Mouse (Mus musculus): ENCODE measurements around the gene Intu. TPM values are rescaled to one million over a fixed set of nuclear protein-coding genes. Genes with fewer than 3 reads are reported as not detected.
A peak's percentile ranks its signal among the peaks of the same experiment; 100 is the strongest.

Gene Intu
- total and polyA plus RNA-seq, 3 experiments: 9.7 to 12.3 TPM; not detected in 1

GRCm38 (mm10) chr3:40694438-40694837 lies 163.4 kb downstream of the Intu start:
- Histone ChIP-seq H3K36me3 (ENCODE audit: control insufficient read depth in 1 of 2, insufficient read depth in 2 of 2, low read length in 2 of 2) (peaks cover 0 to 23% of the 10 kb centered on the region in 2 experiments; a peak in 2 of 4 replicates), H3K9ac (ENCODE audit: control insufficient read depth, low read depth, low read length, poor library complexity, severe bottlenecking) (no peak overlapping the region), H3K4me1 (ENCODE audit: control insufficient read depth in 1 of 2, insufficient read depth in 2 of 2, low read length in 2 of 2) (peaks cover 15 to 18% of the 10 kb centered on the region in 2 experiments), H3K27ac (ENCODE audit: control insufficient read depth, low read depth, low read length) (peak overlapping the region; percentile 60), H3K4me3 (ENCODE audit: control insufficient read depth in 1 of 2, insufficient read depth in 1 of 2, low read depth in 2 of 2, low read length in 2 of 2) (no peak overlapping the region), H3K27me3 (ENCODE audit: control insufficient read depth in 1 of 2, insufficient read depth in 2 of 2, low read length in 2 of 2) (no peaks in the 10 kb centered on the region), H3K9me3 (replicated peaks; ENCODE audit: insufficient read depth, low read length) (no peaks in the 10 kb centered on the region), H3K79me2 (ENCODE audit: control insufficient read depth, insufficient read depth, low read length, poor library complexity) (no peaks in the 10 kb centered on the region)
- peak; percentile 96 for DNase-seq (ENCODE audit: low read depth, low spot score)
- TF ChIP-seq UBTF (IDR thresholded peaks at IDR 0.05; ENCODE audit: borderline replicate concordance, insufficient read depth, low read depth, low read length) (no peak), TBP (IDR thresholded peaks at IDR 0.05; ENCODE audit: low read depth, low read length) (no peak), ELF1 (IDR thresholded peaks at IDR 0.05; ENCODE audit: low read depth, low read length) (peak; percentile 86), CTCF (IDR thresholded peaks at IDR 0.05 in 2 of 3, conservative IDR thresholded peaks at IDR 0.05 in 1 of 3; ENCODE audit: control insufficient read depth in 1 of 3, insufficient read depth in 1 of 3, low read depth in 2 of 3, low read length in 3 of 3, poor library complexity in 1 of 3, severe bottlenecking in 1 of 3) (no peak), MAZ (IDR thresholded peaks at IDR 0.05; ENCODE audit: low read depth, low read length) (no peak), POLR2AphosphoS2 (IDR thresholded peaks at IDR 0.05; ENCODE audit: low read length) (no peak), ETS1 (IDR thresholded peaks at IDR 0.05; ENCODE audit: low read depth, low read length) (peak; percentile 98), MAFK (IDR thresholded peaks at IDR 0.05; ENCODE audit: borderline replicate concordance, low read depth, low read length) (no peak), NRF1 (IDR thresholded peaks at IDR 0.05; ENCODE audit: insufficient read depth, low read depth, low read length, poor library complexity, severe bottlenecking) (no peak), KAT2A (conservative IDR thresholded peaks at IDR 0.05; ENCODE audit: low read depth, low read length) (no peak), BHLHE40 (IDR thresholded peaks at IDR 0.05; ENCODE audit: borderline replicate concordance, low read depth, low read length) (peak; percentile 69; the same call in 1 of the 2 replicates), ZNF384 (IDR thresholded peaks at IDR 0.05; ENCODE audit: low read depth, low read length) (no peak), MYC (IDR thresholded peaks at IDR 0.05; ENCODE audit: low read depth, low read length) (peak; percentile 15; the same call in 1 of the 2 replicates), TCF12 (IDR thresholded peaks at IDR 0.05; ENCODE audit: low read depth, low read length) (peak; percentile 79; the same call in 1 of the 2 replicates), POLR2AphosphoS5 (IDR thresholded peaks at IDR 0.05; ENCODE audit: borderline replicate concordance, low read depth, low read length) (no peak), EP300 (IDR thresholded peaks at IDR 0.05; ENCODE audit: low read depth in 1 of 2, low read length in 2 of 2) (peak; percentile 91 to 92), CHD1 (IDR thresholded peaks at IDR 0.05; ENCODE audit: low read depth, low read length) (no peak), TAL1 (IDR thresholded peaks at IDR 0.05; ENCODE audit: low read length) (peak; percentile 63), GATA1 (IDR thresholded peaks at IDR 0.05; ENCODE audit: low read depth, low read length) (peak; percentile 97), MAX (IDR thresholded peaks at IDR 0.05; ENCODE audit: low read length) (no peak), MEF2A (IDR thresholded peaks at IDR 0.05; ENCODE audit: extremely low read depth, insufficient replicate concordance, low read depth, low read length, poor library complexity, severe bottlenecking) (0 out of 2 replicates have a peak, but pooled peaks have one; percentile 7), RAD21 (IDR thresholded peaks at IDR 0.05; ENCODE audit: low read depth, low read length) (no peak), USF2 (IDR thresholded peaks at IDR 0.05; ENCODE audit: borderline replicate concordance in 1 of 2, insufficient read depth in 1 of 2, low read depth in 1 of 2, low read length in 2 of 2) (no peak), ZMIZ1 (IDR thresholded peaks at IDR 0.05; ENCODE audit: low read depth, low read length) (no peak), MXI1 (IDR thresholded peaks at IDR 0.05; ENCODE audit: low read depth, low read length) (peak; percentile 40; the same call in 1 of the 2 replicates), GABPA (IDR thresholded peaks at IDR 0.05; ENCODE audit: low read depth, low read length) (no peak), HCFC1 (IDR thresholded peaks at IDR 0.05; ENCODE audit: low read depth, low read length) (no peak), ZKSCAN1 (IDR thresholded peaks at IDR 0.05; ENCODE audit: low read depth, low read length) (no peak), NELFE (IDR thresholded peaks at IDR 0.05; ENCODE audit: low read depth, low read length) (no peak), CHD2 (IDR thresholded peaks at IDR 0.05; ENCODE audit: low read length) (no peak), POLR2A (IDR thresholded peaks at IDR 0.05; ENCODE audit: control insufficient read depth in 1 of 2, insufficient read depth in 1 of 2, low read depth in 1 of 2, low read length in 2 of 2, poor library complexity in 1 of 2) (no peak), SMC3 (IDR thresholded peaks at IDR 0.05; ENCODE audit: low read depth, low read length) (no peak), MYB (IDR thresholded peaks at IDR 0.05; ENCODE audit: low read depth, low read length) (peak; percentile 50; the same call in 1 of the 2 replicates), SIN3A (IDR thresholded peaks at IDR 0.05; ENCODE audit: low read length) (peak; percentile 81), E2F4 (IDR thresholded peaks at IDR 0.05; ENCODE audit: borderline replicate concordance, low read depth, low read length) (no peak), ZC3H11A (IDR thresholded peaks at IDR 0.05; ENCODE audit: low read depth, low read length) (no peak; the same call in 1 of the 2 replicates), JUND (IDR thresholded peaks at IDR 0.05; ENCODE audit: low read depth, low read length) (no peak), USF1 (IDR thresholded peaks at IDR 0.05; ENCODE audit: low read depth, low read length) (no peak)

All from MEL (cell line).